Mouse (Mus musculus) adrenal gland, postnatal 4 days (tissue): ENCODE results near the gene Sync. TPM values are rescaled to one million over a fixed set of nuclear protein-coding genes. Genes with fewer than 3 reads are reported as not detected.

Experiments used
- DNase-seq, 2 experiments: peaks; one replicate each; pipeline ENCODE4 v3.0.0; 2021 to 2022; ENCODE audit warnings: low spot score in 2 of 2, mixed read lengths in 2 of 2
- microRNA-seq: library from miRNA; unstranded; fragments of <30 nt; microRNA quantifications from one replicate; pipeline ENCODE4 v1.2.0, GENCODE M21; 2021
- total RNA-seq, 2 experiments: library from RNA; stranded (reverse); gene quantifications; 2 replicates each; pipeline ENCODE4 v1.2.3; 2021

Sync gene
- total RNA-seq, 2 experiments from 2014 or later = 3.8 to 4.4 TPM

- DNase-seq = no peak
These were observed 66.8 kb downstream of the Sync start for GRCm38 (mm10) chr4:129354236-129354635.

GRCm38 (mm10) chr4:129357613-129358163 is 70.3 kb downstream of the Sync start:
- no peak for DNase-seq

Small RNAs within 50 kb of the gene (microRNA-seq; reads per million reads assigned to microRNA genes)
- gene Gm22994 = not detected

Other genes with a start within 250 kb of the Sync start
- gene Rnf19b, start 229.3 kb upstream of the Sync start, total RNA-seq = 10 to 100 TPM; 23.1 to 24.6 TPM
- 1 to 10 TPM in 1 of 2 experiments, not detected in 1; 1.1 TPM for gene Tmem54, start 182.1 kb upstream of the Sync start, total RNA-seq
- gene Hpca, start 165.6 kb upstream of the Sync start, total RNA-seq = 1 to 10 TPM; 7.1 to 9.4 TPM
- 10 to 100 TPM; 13.0 to 13.2 TPM for gene Fndc5, start 150.6 kb upstream of the Sync start, total RNA-seq
- gene S100pbp, start 97.9 kb upstream of the Sync start, total RNA-seq = 10 to 100 TPM; 42.7 to 44.7 TPM
- gene Yars, start 97.9 kb upstream of the Sync start, total RNA-seq = 10 to 100 TPM; 79.5 to 80.4 TPM
- 10 to 100 TPM; 15.7 to 21.0 TPM for gene C77080, start 26.2 kb upstream of the Sync start, total RNA-seq
- gene Rbbp4, start 47.8 kb downstream of the Sync start, total RNA-seq = 100 to 1,000 TPM; 188 to 206 TPM
- 10 to 100 TPM; 51.1 to 52.2 TPM for gene Zbtb8os, start 48.1 kb downstream of the Sync start, total RNA-seq
- 10 to 100 TPM; 12.2 to 14.0 TPM for gene Zbtb8a, start 90.5 kb downstream of the Sync start, total RNA-seq
- gene Zbtb8b, start 153.2 kb downstream of the Sync start, total RNA-seq = 1 to 10 TPM; 1.1 TPM
- 10 to 100 TPM; 55.4 TPM for gene Bsdc1, start 174.0 kb downstream of the Sync start, total RNA-seq
- gene Tssk3, start 203.4 kb downstream of the Sync start, total RNA-seq = not detected
- gene Fam229a, start 203.6 kb downstream of the Sync start, total RNA-seq = not detected
- 100 to 1,000 TPM; 157 to 183 TPM for gene Marcksl1, start 226.0 kb downstream of the Sync start, total RNA-seq